Mouse (Mus musculus): ENCODE data around the gene Brd2. TPM values are rescaled to one million over a fixed set of nuclear protein-coding genes. Genes with fewer than 3 reads are reported as not detected.

Gene Brd2
- total and polyA plus RNA-seq, 2 experiments from 2014 or later: 129 to 219 TPM

DNA sequence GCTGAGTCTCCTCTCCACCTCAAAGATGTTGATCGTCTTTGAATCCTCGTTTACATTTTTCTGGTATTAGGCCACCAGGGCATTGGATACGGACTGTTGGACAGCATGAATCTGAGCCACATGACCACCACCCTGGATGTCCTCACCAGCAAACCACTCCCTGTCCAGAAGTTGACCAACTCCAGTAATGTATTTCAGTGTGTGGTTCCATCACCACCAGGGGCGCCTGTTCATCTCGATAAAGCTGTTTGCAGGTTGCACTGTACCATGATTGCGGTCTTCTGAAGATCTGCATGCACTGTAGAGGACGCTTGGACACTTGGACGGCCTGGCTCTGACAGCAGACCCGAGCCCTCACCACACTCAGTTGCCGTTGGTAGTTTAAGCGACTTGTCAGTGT is 10.9 kb upstream of the Brd2 start:
- peak; percentile 52 for TF ChIP-seq CTCF (IDR thresholded peaks at IDR 0.05; ENCODE audit: low read depth)
- Histone ChIP-seq H3K9ac (no peak overlapping the region), H3K4me1 (ENCODE audit: insufficient read depth) (0 out of 2 replicates have a peak, but pooled peaks cover 5% of the 10 kb centered on the region), H3K4me2 (ENCODE audit: low read depth) (no peak overlapping the region), H3K4me3 (ENCODE audit: low read depth, low read length) (no peak overlapping the region), H3K27ac (ENCODE audit: low read depth, low read length) (no peak overlapping the region), H3K9me3 (ENCODE audit: low read length) (no peaks in the 10 kb centered on the region), H3K36me3 (ENCODE audit: insufficient read depth) (no peaks in the 10 kb centered on the region), H3K27me3 (ENCODE audit: insufficient read depth, low read length) (peaks cover 2% of the 10 kb centered on the region; the same call in 1 of the 2 replicates)
- no peak for ATAC-seq
- DNase-seq: no peak
- 88% methylated on average over 11 of the region's 11 CpGs for WGBS

GRCm38 (mm10) chr17:34131911-34132310 is 9.5 kb upstream of the Brd2 start:
- DNase-seq (no peak), ATAC-seq (no peak)
- H3K9ac ChIP-seq: no peak overlapping the region
- H3K9me3 ChIP-seq (ENCODE audit: low read length): no peaks in the 10 kb centered on the region
- no peak for TF ChIP-seq CTCF (IDR thresholded peaks at IDR 0.05; ENCODE audit: low read depth)
- 0 out of 2 replicates have a peak, but pooled peaks cover 5% of the 10 kb centered on the region for H3K4me1 ChIP-seq (ENCODE audit: insufficient read depth)
- no peak overlapping the region for H3K4me2 ChIP-seq (ENCODE audit: low read depth)
- WGBS: 74% methylated on average over 7 of the region's 7 CpGs
- no peak overlapping the region for H3K4me3 ChIP-seq (ENCODE audit: low read depth, low read length)
- H3K27me3 ChIP-seq (ENCODE audit: insufficient read depth, low read length): no peaks in the 10 kb centered on the region
- no peaks in the 10 kb centered on the region for H3K36me3 ChIP-seq (ENCODE audit: insufficient read depth)
- H3K27ac ChIP-seq (ENCODE audit: low read depth, low read length): no peak overlapping the region

DNA sequence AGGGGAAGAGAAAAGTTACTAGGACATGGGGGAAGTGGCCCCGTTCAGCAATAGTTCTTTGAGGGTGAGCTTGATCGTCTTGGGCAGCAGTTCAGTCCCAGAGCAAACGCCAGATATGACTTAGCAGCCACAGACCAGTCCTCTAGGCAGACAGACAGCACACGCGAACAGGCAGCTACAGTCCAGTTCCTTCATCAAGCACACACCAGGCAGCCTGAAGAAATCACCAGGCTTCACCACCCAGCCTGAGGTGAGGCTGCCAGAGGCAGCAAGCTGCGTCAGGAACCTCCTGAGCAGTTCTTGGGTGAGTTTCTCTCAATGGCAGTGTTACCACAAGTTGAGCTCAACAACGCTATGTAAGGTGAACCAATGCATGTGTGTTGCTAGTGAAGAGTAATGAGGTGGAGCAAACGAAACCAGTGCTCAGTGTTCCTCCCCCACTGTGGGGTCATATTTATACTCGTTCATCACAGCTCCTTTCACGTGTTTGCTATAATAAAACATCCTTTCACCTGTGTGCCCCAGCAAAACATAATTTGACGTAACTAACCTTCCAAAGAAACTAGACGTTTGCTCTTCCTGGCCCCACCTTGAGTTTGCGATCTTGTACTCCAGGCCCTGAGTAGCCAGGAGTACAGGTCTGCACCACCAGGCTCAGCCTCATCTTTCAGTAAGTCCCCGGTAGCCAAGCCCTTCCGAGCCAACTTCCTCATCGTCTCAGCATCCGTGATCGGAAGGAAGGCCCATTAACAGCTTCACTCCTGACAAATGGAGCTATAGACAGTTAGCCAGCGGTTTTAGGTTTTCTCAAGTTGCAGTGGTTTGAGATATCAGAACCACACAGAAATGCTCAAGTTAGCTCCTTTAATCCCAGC is 7.9 kb upstream of the Brd2 start:
- no peak overlapping the region for H3K9ac ChIP-seq
- ATAC-seq (no peak), DNase-seq (no peak)
- 85% methylated on average over 19 of the region's 19 CpGs for WGBS
- H3K27me3 ChIP-seq (ENCODE audit: insufficient read depth, low read length): no peaks in the 10 kb centered on the region
- H3K4me3 ChIP-seq (ENCODE audit: low read depth, low read length): no peak overlapping the region
- TF ChIP-seq CTCF (IDR thresholded peaks at IDR 0.05; ENCODE audit: low read depth): no peak
- H3K27ac ChIP-seq (ENCODE audit: low read depth, low read length): no peak overlapping the region
- H3K36me3 ChIP-seq (ENCODE audit: insufficient read depth): no peaks in the 10 kb centered on the region
- no peak overlapping the region for H3K4me2 ChIP-seq (ENCODE audit: low read depth)
- H3K9me3 ChIP-seq (ENCODE audit: low read length): no peaks in the 10 kb centered on the region
- no peaks in the 10 kb centered on the region for H3K4me1 ChIP-seq (ENCODE audit: insufficient read depth)

GRCm38 (mm10) chr17:34128944-34129791 is 6.7 kb upstream of the Brd2 start:
- H3K9ac ChIP-seq: peak overlapping the region; percentile 14; the same call in 1 of the 2 replicates
- no peak overlapping the region for H3K4me3 ChIP-seq (ENCODE audit: low read depth, low read length)

GRCm38 (mm10) chr17:34128264-34128937 is 6.0 kb upstream of the Brd2 start:
- Histone ChIP-seq H3K4me3 (ENCODE audit: low read depth, low read length) (no peak overlapping the region), H3K9ac (peak overlapping the region; percentile 14; the same call in 1 of the 2 replicates), H3K4me2 (ENCODE audit: low read depth) (peak overlapping the region; percentile 33), H3K27ac (ENCODE audit: low read depth, low read length) (peak overlapping the region; percentile 57), H3K4me1 (ENCODE audit: insufficient read depth) (0 out of 2 replicates have a peak, but pooled peaks cover 5% of the 10 kb centered on the region), H3K9me3 (ENCODE audit: low read length) (no peaks in the 10 kb centered on the region), H3K36me3 (ENCODE audit: insufficient read depth) (no peaks in the 10 kb centered on the region), H3K27me3 (ENCODE audit: insufficient read depth, low read length) (no peaks in the 10 kb centered on the region)
- WGBS: 17% methylated on average over 13 of the region's 13 CpGs
- ATAC-seq: peak; percentile 76
- DNase-seq: no peak
- TF ChIP-seq CTCF (IDR thresholded peaks at IDR 0.05; ENCODE audit: low read depth): peak; percentile 53

More at GRCm38 (mm10) chr17:34128944-34129791, 6.7 kb upstream of the Brd2 start:
- no peaks in the 10 kb centered on the region for H3K36me3 ChIP-seq (ENCODE audit: insufficient read depth)
- no peaks in the 10 kb centered on the region for H3K4me1 ChIP-seq (ENCODE audit: insufficient read depth)
- DNase-seq (no peak), ATAC-seq (peak; percentile 30; the same call in 1 of the 2 replicates)
- 21% methylated on average over 18 of the region's 18 CpGs for WGBS
- TF ChIP-seq CTCF (IDR thresholded peaks at IDR 0.05; ENCODE audit: low read depth): peak; percentile 39
- H3K9me3 ChIP-seq (ENCODE audit: low read length): no peaks in the 10 kb centered on the region
- peak overlapping the region; percentile 33 for H3K4me2 ChIP-seq (ENCODE audit: low read depth)
- H3K27ac ChIP-seq (ENCODE audit: low read depth, low read length): peak overlapping the region; percentile 57
- no peaks in the 10 kb centered on the region for H3K27me3 ChIP-seq (ENCODE audit: insufficient read depth, low read length)

- Histone ChIP-seq H3K4me1 (ENCODE audit: insufficient read depth) (0 out of 2 replicates have a peak, but pooled peaks cover 5% of the 10 kb centered on the region), H3K27me3 (ENCODE audit: insufficient read depth, low read length) (no peaks in the 10 kb centered on the region), H3K27ac (ENCODE audit: low read depth, low read length) (no peak overlapping the region), H3K9ac (no peak overlapping the region), H3K4me2 (ENCODE audit: low read depth) (no peak overlapping the region), H3K36me3 (ENCODE audit: insufficient read depth) (no peaks in the 10 kb centered on the region), H3K4me3 (ENCODE audit: low read depth, low read length) (no peak overlapping the region), H3K9me3 (ENCODE audit: low read length) (no peaks in the 10 kb centered on the region)
- no peak for DNase-seq
- WGBS: 31% methylated on average over 6 of the region's 6 CpGs
- no peak for ATAC-seq
- no peak for TF ChIP-seq CTCF (IDR thresholded peaks at IDR 0.05; ENCODE audit: low read depth)
Observed at GRCm38 (mm10) chr17:34127475-34127874, 5.0 kb upstream of the Brd2 start.

Data from forebrain, postnatal 0 days (tissue).